Mouse (Mus musculus) heart, embryonic 11.5 days (tissue): Measurements from ENCODE around the gene Myo10. TPM values are rescaled to one million over a fixed set of nuclear protein-coding genes. Genes with fewer than 3 reads are reported as not detected.

Experiments
- ATAC-seq: fragments of 200-750 bp; cut with Nextera tagmentation; replicated peaks from 2 replicates; pipeline ENCODE4 v1.8.0; 2017; ENCODE audit warnings: moderate library complexity; ENCODE audit not compliant: insufficient number of reproducible peaks, low FRiP score, low TSS enrichment
- H3K27ac ChIP-seq: fragments of 300-500 bp; sonication (generic); 2 replicates; pipeline ENCODE4 v1.5.1; 2014; ENCODE audit warnings: mild to moderate bottlenecking, low read depth, low read length
- H3K27me3 ChIP-seq: fragments of 300-500 bp; sonication (generic); 2 replicates; pipeline ENCODE4 v1.6.1; 2014; ENCODE audit warnings: mild to moderate bottlenecking, low read length, mixed read lengths; ENCODE audit not compliant: control insufficient read depth, insufficient read depth
- H3K36me3 ChIP-seq: fragments of 300-500 bp; sonication (generic); 2 replicates; pipeline ENCODE4 v1.6.1; 2014; ENCODE audit warnings: mild to moderate bottlenecking, low read length, moderate library complexity, mixed read lengths; ENCODE audit not compliant: control insufficient read depth, insufficient read depth
- H3K4me1 ChIP-seq: fragments of 300-500 bp; sonication (generic); 2 replicates; pipeline ENCODE4 v1.6.1; 2014; ENCODE audit warnings: low read length; ENCODE audit not compliant: control insufficient read depth, insufficient read depth
- H3K4me2 ChIP-seq: fragments of 300-500 bp; sonication (generic); 2 replicates; pipeline ENCODE4 v1.6.1; 2014; ENCODE audit warnings: mild to moderate bottlenecking, moderate library complexity
- H3K4me3 ChIP-seq: fragments of 300-500 bp; sonication (generic); 2 replicates; pipeline ENCODE4 v1.5.1; 2014; ENCODE audit warnings: low read depth, low read length
- H3K9ac ChIP-seq: fragments of 300-500 bp; sonication (generic); 2 replicates; pipeline ENCODE4 v1.6.1; 2014; ENCODE audit warnings: mild to moderate bottlenecking, low read depth, low read length, moderate library complexity
- H3K9me3 ChIP-seq: fragments of 300-500 bp; sonication (generic); replicated peaks from 2 replicates; pipeline ENCODE4 v1.6.1; 2016; ENCODE audit warnings: low read length; ENCODE audit not compliant: control insufficient read depth
- WGBS: fragments of 180-500 bp; shearing (Covaris S2); extraction: QIAGEN DNeasy Blood & Tissue Kit; methylation state at CpG from one replicate; pipeline ENCODE4 v1.1.7; 2014; ENCODE audit not compliant: insufficient replicate concordance; 5-methylcytosine and 5-hydroxymethylcytosine counted together
- polyA plus RNA-seq: library from polyadenylated mRNA; unstranded; fragments of >200 nt; fragmentation: Nextera tagmentation; extraction: Ambion mirVana; gene quantifications from 2 replicates; pipeline ENCODE4 v1.2.1, GENCODE M21; 2014

Gene Myo10
- polyA plus RNA-seq, 1 experiment from 2014 or later: 15.4 TPM

DNA sequence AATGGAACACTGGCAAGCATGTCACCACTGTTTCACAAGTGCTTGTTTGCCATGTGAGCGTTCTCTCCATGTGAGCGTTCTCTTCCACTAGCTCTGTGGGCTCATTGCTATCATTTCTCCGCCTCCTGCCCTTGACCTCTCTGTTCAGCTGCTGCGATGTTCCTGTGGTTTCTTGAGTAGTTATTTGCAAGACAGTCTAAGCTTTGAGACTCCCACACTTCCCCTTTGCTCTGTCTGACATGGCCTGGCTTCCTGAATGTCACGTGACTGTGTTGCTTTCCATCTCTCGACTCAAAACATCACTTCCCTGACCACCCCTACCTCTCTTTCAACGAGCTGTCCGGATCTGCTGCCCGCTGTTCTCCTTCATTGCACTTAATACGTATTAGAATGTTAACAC is 206.1 kb downstream of the Myo10 start:
- 75% methylated on average over 10 of the region's 10 CpGs for WGBS

GRCm38 (mm10) chr15:25830426-25830825 is 208.1 kb downstream of the Myo10 start:
- Histone ChIP-seq H3K4me3 (no peak overlapping the region), H3K27ac (no peak overlapping the region), H3K4me2 (no peak overlapping the region), H3K27me3 (no peaks in the 10 kb centered on the region), H3K4me1 (no peaks in the 10 kb centered on the region), H3K9me3 (no peaks in the 10 kb centered on the region), H3K36me3 (no peaks in the 10 kb centered on the region), H3K9ac (no peak overlapping the region)
- 61% methylated on average over 2 of the region's 2 CpGs for WGBS
- no peak for ATAC-seq

More for the DNA sequence above, 206.1 kb downstream of the Myo10 start:
- no peak overlapping the region for H3K4me3 ChIP-seq
- no peaks in the 10 kb centered on the region for H3K27me3 ChIP-seq
- no peaks in the 10 kb centered on the region for H3K4me1 ChIP-seq
- no peaks in the 10 kb centered on the region for H3K9me3 ChIP-seq
- H3K27ac ChIP-seq: no peak overlapping the region
- no peak overlapping the region for H3K9ac ChIP-seq
- H3K36me3 ChIP-seq: no peaks in the 10 kb centered on the region
- ATAC-seq: no peak
- H3K4me2 ChIP-seq: no peak overlapping the region

- Histone ChIP-seq H3K4me3 (no peak overlapping the region), H3K27ac (no peak overlapping the region), H3K9me3 (no peaks in the 10 kb centered on the region; the same call in 1 of the 2 replicates), H3K9ac (no peak overlapping the region), H3K27me3 (no peaks in the 10 kb centered on the region), H3K36me3 (no peaks in the 10 kb centered on the region), H3K4me1 (no peaks in the 10 kb centered on the region), H3K4me2 (no peak overlapping the region)
- 75% methylated on average over 2 of the region's 2 CpGs for WGBS
- ATAC-seq: no peak
Measured at GRCm38 (mm10) chr15:25834282-25834681, 212.0 kb downstream of the Myo10 start.

GRCm38 (mm10) chr15:25834920-25835674 is 212.8 kb downstream of the Myo10 start:
- no peak overlapping the region for H3K27ac ChIP-seq

DNA sequence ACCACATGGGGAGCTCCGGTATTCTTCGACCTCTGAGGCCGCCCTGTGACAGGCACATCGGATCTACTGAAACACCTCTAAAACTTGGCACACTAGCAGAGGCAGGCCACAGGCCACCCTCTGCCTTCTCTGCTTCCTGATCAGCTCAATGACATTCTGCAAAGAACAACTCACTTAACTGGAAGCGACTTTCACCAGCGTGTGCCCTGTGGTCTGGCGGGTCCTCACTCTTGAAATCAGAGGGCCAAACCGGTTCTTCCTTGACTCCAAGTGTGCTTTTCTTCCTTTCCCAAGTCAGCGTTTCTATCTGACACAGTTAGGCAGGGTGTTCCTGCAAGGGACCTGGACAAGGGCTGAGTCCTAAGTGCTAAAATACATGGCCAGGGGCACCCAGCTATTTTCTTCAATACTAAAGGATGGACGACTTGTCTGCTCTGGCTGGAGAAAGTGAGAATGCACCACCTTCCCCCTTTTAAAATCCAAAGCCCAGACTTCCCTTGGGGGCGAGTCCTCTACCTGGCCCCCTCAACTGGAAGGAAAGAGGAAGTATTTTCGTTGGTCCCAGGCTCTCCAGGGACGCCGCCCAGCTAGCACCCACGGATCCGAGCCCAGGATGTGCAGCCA is 220.2 kb downstream of the Myo10 start:
- H3K4me1 ChIP-seq: no peaks in the 10 kb centered on the region
- H3K4me3 ChIP-seq: peak overlapping the region; percentile 73
- WGBS: 12% methylated on average over 16 of the region's 16 CpGs
- H3K27ac ChIP-seq: no peak overlapping the region
- peak overlapping the region; percentile 79 for H3K9ac ChIP-seq
- H3K27me3 ChIP-seq: peaks cover 19% of the 10 kb centered on the region; the same call in 1 of the 2 replicates
- H3K4me2 ChIP-seq: peak overlapping the region; percentile 91
- H3K36me3 ChIP-seq: no peaks in the 10 kb centered on the region
- H3K9me3 ChIP-seq: no peaks in the 10 kb centered on the region; the same call in 1 of the 2 replicates
- ATAC-seq: no peak

More at GRCm38 (mm10) chr15:25834920-25835674, 212.8 kb downstream of the Myo10 start:
- Histone ChIP-seq H3K4me3 (no peak overlapping the region), H3K4me2 (no peak overlapping the region), H3K27me3 (no peaks in the 10 kb centered on the region), H3K9ac (no peak overlapping the region), H3K36me3 (no peaks in the 10 kb centered on the region), H3K9me3 (no peaks in the 10 kb centered on the region; the same call in 1 of the 2 replicates), H3K4me1 (no peaks in the 10 kb centered on the region)
- WGBS: 83% methylated on average over 17 of the region's 17 CpGs
- no peak for ATAC-seq

DNA sequence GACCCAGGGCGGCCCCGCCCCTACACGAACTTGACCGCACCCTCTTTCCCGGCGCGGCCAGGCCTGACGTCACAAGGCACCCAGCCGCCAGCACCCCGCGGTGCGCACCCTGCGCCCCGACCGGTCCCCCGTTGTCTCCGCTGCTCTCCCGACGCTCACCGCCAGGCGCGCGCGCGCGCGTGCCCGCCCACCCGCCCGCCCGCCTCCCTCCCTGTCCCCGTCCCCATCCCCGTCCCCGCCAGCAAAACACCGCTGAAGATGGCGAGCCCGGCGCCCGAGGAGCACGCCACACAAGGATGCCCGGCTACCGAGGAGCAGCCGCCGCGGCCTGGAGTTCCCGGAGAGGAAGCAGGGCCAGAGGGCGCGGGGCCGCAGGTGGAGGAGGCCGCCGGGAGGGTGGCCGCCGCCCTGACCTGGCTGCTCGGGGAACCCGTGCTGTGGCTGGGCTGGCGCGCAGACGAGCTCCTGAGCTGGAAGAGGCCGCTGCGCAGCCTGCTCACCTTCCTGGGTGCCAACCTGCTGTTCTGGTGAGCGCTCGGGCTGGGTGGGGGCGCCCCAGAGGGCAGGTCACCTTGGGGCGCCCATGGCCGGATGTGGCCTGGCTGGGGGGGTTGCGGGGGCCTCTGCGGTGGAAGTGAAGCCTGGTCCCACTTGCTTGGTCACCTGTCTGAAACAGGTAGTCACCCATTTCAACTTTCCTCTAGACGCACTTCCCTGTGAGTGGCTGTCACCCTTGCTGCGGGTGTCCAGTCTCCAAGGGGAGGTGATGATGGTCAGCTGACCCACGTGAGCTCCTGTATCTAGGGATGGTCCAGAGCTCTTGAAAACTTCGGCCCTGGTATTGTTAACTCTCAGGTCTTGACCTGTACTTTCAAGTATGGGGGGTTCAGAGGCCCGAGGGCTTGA is 221.0 kb downstream of the Myo10 start, which contains the start of gene Retreg1:
TSS of gene Retreg1 (plus strand) at position 95 of the 906 bp plus-strand sequence.
- WGBS: 1% methylated on average over 45 of the region's 72 CpGs
- peak; percentile 74 for ATAC-seq
- Histone ChIP-seq H3K27me3 (peaks cover 19% of the 10 kb centered on the region; the same call in 1 of the 2 replicates), H3K36me3 (no peaks in the 10 kb centered on the region), H3K4me1 (no peaks in the 10 kb centered on the region), H3K4me2 (peak within 1 kb of the TSS; percentile 91), H3K9ac (peak within 1 kb of the TSS; percentile 79), H3K4me3 (peak within 1 kb of the TSS; percentile 73), H3K9me3 (no peaks in the 10 kb centered on the region), H3K27ac (no peak within 1 kb of the TSS)

GRCm38 (mm10) chr15:25844013-25844570 is 221.8 kb downstream of the Myo10 start:
- H3K9me3 ChIP-seq: no peaks in the 10 kb centered on the region
- peaks cover 19% of the 10 kb centered on the region; the same call in 1 of the 2 replicates for H3K27me3 ChIP-seq
- 23% methylated on average over 11 of the region's 11 CpGs for WGBS
- ATAC-seq: no peak
- H3K4me1 ChIP-seq: no peaks in the 10 kb centered on the region
- no peak overlapping the region for H3K27ac ChIP-seq
- H3K4me2 ChIP-seq: peak overlapping the region; percentile 91
- peak overlapping the region; percentile 73 for H3K4me3 ChIP-seq
- H3K36me3 ChIP-seq: no peaks in the 10 kb centered on the region
- H3K9ac ChIP-seq: 0 out of 2 replicates have a peak overlapping the region, but pooled peaks have one; percentile 79

GRCm38 (mm10) chr15:25844771-25845170 is 222.4 kb downstream of the Myo10 start:
- H3K4me1 ChIP-seq: no peaks in the 10 kb centered on the region
- H3K4me2 ChIP-seq: no peak overlapping the region
- no peaks in the 10 kb centered on the region for H3K9me3 ChIP-seq
- H3K27ac ChIP-seq: no peak overlapping the region
- H3K36me3 ChIP-seq: no peaks in the 10 kb centered on the region
- peaks cover 19% of the 10 kb centered on the region; the same call in 1 of the 2 replicates for H3K27me3 ChIP-seq
- no peak for ATAC-seq
- no peak overlapping the region for H3K9ac ChIP-seq
- H3K4me3 ChIP-seq: no peak overlapping the region
- WGBS: 51% methylated on average over 4 of the region's 4 CpGs
